Comparison of ENCODE assay signal across 8 mouse cellular contexts in the genomic region with DNA sequence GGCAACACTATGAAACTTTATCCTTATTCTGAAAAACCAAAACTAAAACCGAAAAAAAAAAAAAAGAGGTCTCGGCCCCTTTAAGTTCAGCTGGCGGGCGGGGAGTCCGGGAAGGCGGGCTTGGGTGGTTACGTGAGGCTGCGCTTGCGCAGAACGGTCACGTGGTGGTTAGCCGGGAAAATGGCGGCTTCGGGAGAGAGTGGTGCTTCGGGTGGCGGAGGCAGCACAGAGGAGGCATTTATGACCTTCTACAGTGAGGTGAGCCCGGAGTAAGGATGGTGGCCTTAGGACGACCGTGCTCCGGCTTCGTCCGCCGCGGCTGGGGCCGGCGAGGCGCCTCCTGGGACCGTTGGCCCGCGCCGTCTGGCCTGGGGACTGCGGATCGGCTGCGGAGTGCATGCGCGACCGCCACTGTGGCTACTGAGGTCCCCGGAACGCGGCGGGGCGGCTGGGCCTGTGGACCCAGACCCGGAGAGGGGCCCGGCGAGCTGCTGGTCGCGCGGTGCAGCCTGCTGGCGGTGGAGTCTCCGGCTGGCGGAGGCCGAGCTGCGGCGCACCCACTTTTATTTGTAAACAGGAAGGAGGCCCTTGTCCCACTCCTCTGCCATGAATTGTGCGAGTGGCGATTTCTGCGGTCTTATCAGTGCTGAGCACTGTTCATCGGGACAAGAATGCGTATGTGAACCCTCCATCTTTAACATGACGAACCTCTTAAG. TPM values are rescaled to one million over a fixed set of nuclear protein-coding genes. Genes with fewer than 3 reads are reported as not detected.
DNase-seq lines count a peak whose midpoint lies in the region; ATAC-seq and TF ChIP-seq lines count a peak whose summit lies in the region.

TSS of gene Dnajc8 (plus strand) at position 145 of the 716 bp plus-strand sequence.

- H3K27me3 ChIP-seq in Patski, result no peaks in the 10 kb centered on the region
- H3K27me3 ChIP-seq in hindbrain, embryonic 14.5 days (ENCODE audit: control insufficient read depth, insufficient read depth, low read length), result no peaks in the 10 kb centered on the region

- H3K9ac ChIP-seq in hindbrain, embryonic 14.5 days, result peak within 1 kb of the TSS; percentile 95

- H3K4me3 ChIP-seq in hindbrain, embryonic 14.5 days (replicated peaks; ENCODE audit: low read length), result peak within 1 kb of the TSS; percentile 97

- TF ChIP-seq CTCF in Patski (IDR thresholded peaks at IDR 0.05), result no peak

- peak within 1 kb of the TSS; percentile 80 for H3K27ac ChIP-seq in hindbrain, embryonic 14.5 days

- peaks cover 26% of the 10 kb centered on the region for H3K36me3 ChIP-seq in hindbrain, embryonic 14.5 days (replicated peaks; ENCODE audit: control insufficient read depth, insufficient read depth)

- peaks cover 32% of the 10 kb centered on the region for H3K4me1 ChIP-seq in hindbrain, embryonic 14.5 days (replicated peaks; ENCODE audit: control insufficient read depth, insufficient read depth, low read length)

- ATAC-seq in Patski, result peak; percentile 44
- ATAC-seq in hindbrain, embryonic 14.5 days (ENCODE audit: low FRiP score), result peak; percentile 69

- POLR2A ChIA-PET in Patski (lab: Charles Lee), result no interaction called here

- in situ Hi-C loops in Patski (cut with MboI; ENCODE audit: low pct_unique_long_range_greater_than_20kb), result no loop called here

- no peaks in the 10 kb centered on the region for H3K9me3 ChIP-seq in hindbrain, embryonic 14.5 days (ENCODE audit: control insufficient read depth, low read length)

- CTCF ChIA-PET in Patski (lab: Charles Lee), result interaction anchor here (1.0 kb wide), 1 partner anchor 8 kb away, joined by 3 read pairs; no protein-coding TSS in a partner anchor

- H3K4me2 ChIP-seq in hindbrain, embryonic 14.5 days (replicated peaks), result peak within 1 kb of the TSS; percentile 89

- DNase-seq in Patski (ENCODE audit: low read depth, low spot score), result no peak
- peak; percentile 97 to 98 for DNase-seq in cerebellum, postnatal 14 days
- DNase-seq in frontal cortex, postnatal 25 days (ENCODE audit: low spot score in 2 of 2), result peak; percentile 82 to 90
- peak; percentile 94 for DNase-seq in hindbrain, embryonic 14.5 days (ENCODE audit: low spot score)
- DNase-seq in layer of hippocampus, postnatal 36 days, result peak; percentile 91 to 92
- peak; percentile 97 for DNase-seq in lung, postnatal 36 days
- peak; percentile 96 for DNase-seq in retina, postnatal 1 day
- peak; percentile 91 to 97 for DNase-seq in urinary bladder, adult 18-20 months (ENCODE audit: low spot score in 2 of 2)

- under 1% methylated on average over 60 of the region's 60 CpGs for WGBS in hindbrain, embryonic 14.5 days

RNA-seq across cellular contexts. Expression of gene Dnajc8, which starts in this region (rescaled TPM):
- 149 TPM for polyA plus RNA-seq in Patski (2021)
- polyA plus RNA-seq in hindbrain, embryonic 14.5 days (2014; fragmentation: Nextera tagmentation; extraction: Ambion mirVana), result 126 and 136 TPM in 2 replicates
- 10 to 100 TPM; 77.9 to 86.7 TPM for total RNA-seq in layer of hippocampus, postnatal 36 days (2021)
